Mouse (Mus musculus) G1E (cell line): Measurements from ENCODE around the gene Sstr2.

Source experiments
- CTCF ChIP-seq: IDR thresholded peaks from 2 replicates; pipeline ENCODE4 v1.5.1; 2012; ENCODE audit warnings: low read depth, low read length, inconsistent platforms, mixed read lengths
- GATA1 ChIP-seq: IDR thresholded peaks from 2 replicates; pipeline ENCODE4 v1.6.1; 2012; ENCODE audit warnings: borderline replicate concordance, low read length, inconsistent platforms, mixed read lengths
- GATA2 ChIP-seq: IDR thresholded peaks from 2 replicates; pipeline ENCODE4 v1.6.1; 2012; ENCODE audit warnings: low read depth, low read length, inconsistent platforms, borderline replicate concordance
- POLR2AphosphoS5 ChIP-seq: IDR thresholded peaks from 2 replicates; pipeline ENCODE4 v1.6.1; 2012; ENCODE audit warnings: low read depth, low read length, inconsistent platforms; ENCODE audit not compliant: insufficient replicate concordance
- TAL1 ChIP-seq: conservative IDR thresholded peaks from 2 replicates; pipeline ENCODE4 v1.6.1; 2012; ENCODE audit warnings: low read depth, low read length, inconsistent platforms, mixed read lengths

GRCm38 (mm10) chr11:113627785-113628184, 8.6 kb downstream of the Sstr2 start:
- TF ChIP-seq GATA1, result no peak
- no peak for TF ChIP-seq POLR2AphosphoS5
- no peak for TF ChIP-seq CTCF
- no peak for TF ChIP-seq GATA2
- TF ChIP-seq TAL1, result no peak
